Mouse (Mus musculus): ENCODE results near the gene Erh. TPM values are rescaled to one million over a fixed set of nuclear protein-coding genes. Genes with fewer than 3 reads are reported as not detected.

Gene Erh
- polyA plus RNA-seq, 1 experiment from 2014 or later: 324 TPM

- H3K36me3 ChIP-seq (ENCODE audit: control insufficient read depth, insufficient read depth, low read length): peaks cover 39% of the 10 kb centered on the region
- 87% methylated on average over 4 of the region's 4 CpGs for WGBS
- H3K9ac ChIP-seq (ENCODE audit: low read length): no peak overlapping the region
- no peaks in the 10 kb centered on the region for H3K27me3 ChIP-seq (replicated peaks; ENCODE audit: control insufficient read depth, insufficient read depth, low read length)
- ATAC-seq (no peak), DNase-seq (ENCODE audit: low spot score) (no peak)
- H3K27ac ChIP-seq (ENCODE audit: low read depth, low read length): no peak overlapping the region
- H3K4me2 ChIP-seq (ENCODE audit: low read length): no peak overlapping the region
- no peaks in the 10 kb centered on the region for H3K9me3 ChIP-seq (replicated peaks; ENCODE audit: control insufficient read depth, low read length)
- no peaks in the 10 kb centered on the region for H3K4me1 ChIP-seq (ENCODE audit: control insufficient read depth, insufficient read depth, low read length)
- H3K4me3 ChIP-seq (ENCODE audit: low read depth, low read length): no peak overlapping the region
These were observed 50.0 kb downstream of the Erh start for GRCm38 (mm10) chr12:80594141-80594540.

- Histone ChIP-seq H3K27me3 (replicated peaks; ENCODE audit: control insufficient read depth, insufficient read depth, low read length) (no peaks in the 10 kb centered on the region), H3K4me3 (ENCODE audit: low read depth, low read length) (no peak overlapping the region), H3K9ac (ENCODE audit: low read length) (no peak overlapping the region), H3K9me3 (replicated peaks; ENCODE audit: control insufficient read depth, low read length) (no peaks in the 10 kb centered on the region), H3K4me2 (ENCODE audit: low read length) (no peak overlapping the region), H3K27ac (ENCODE audit: low read depth, low read length) (no peak overlapping the region), H3K36me3 (ENCODE audit: control insufficient read depth, insufficient read depth, low read length) (peaks cover 19% of the 10 kb centered on the region), H3K4me1 (ENCODE audit: control insufficient read depth, insufficient read depth, low read length) (no peaks in the 10 kb centered on the region)
- ATAC-seq (no peak), DNase-seq (ENCODE audit: low spot score) (peak; percentile 35)
- 28% methylated on average over 2 of the region's 2 CpGs for WGBS
These were observed 59.2 kb downstream of the Erh start for GRCm38 (mm10) chr12:80584973-80585372.

Other genes with a start within 250 kb of the Erh start
- 17.7 and 18.9 TPM in 2 replicates for gene Dcaf5, start 207.7 kb downstream of the Erh start, polyA plus RNA-seq (2014; fragmentation: Nextera tagmentation; extraction: Ambion mirVana)
- gene Exd2, start 181.2 kb downstream of the Erh start, polyA plus RNA-seq (2014; fragmentation: Nextera tagmentation; extraction: Ambion mirVana): 43.2 and 51.3 TPM in 2 replicates
- gene Galnt16, start 126.1 kb downstream of the Erh start, polyA plus RNA-seq (2014; fragmentation: Nextera tagmentation; extraction: Ambion mirVana): 14.7 and 14.8 TPM in 2 replicates
- gene Slc39a9, start 458 bp downstream of the Erh start, polyA plus RNA-seq (2014; fragmentation: Nextera tagmentation; extraction: Ambion mirVana): 22.4 and 28.4 TPM in 2 replicates
- 0.15 and 0.38 TPM in 2 replicates for gene Plekhd1, start 48.2 kb upstream of the Erh start, polyA plus RNA-seq (2014; fragmentation: Nextera tagmentation; extraction: Ambion mirVana)
- gene Ccdc177, start 116.3 kb upstream of the Erh start, polyA plus RNA-seq (2014; fragmentation: Nextera tagmentation; extraction: Ambion mirVana): 6.3 and 6.7 TPM in 2 replicates
- gene Susd6, start 146.2 kb upstream of the Erh start, polyA plus RNA-seq (2014; fragmentation: Nextera tagmentation; extraction: Ambion mirVana): 11.7 and 13.4 TPM in 2 replicates

Data from forebrain, embryonic 14.5 days (tissue).